Mouse (Mus musculus) lung, embryonic 14.5 days (tissue): ENCODE measurements around the gene Pkib. TPM values are rescaled to one million over a fixed set of nuclear protein-coding genes. Genes with fewer than 3 reads are reported as not detected.

Experiments
- ATAC-seq: fragments of 200-750 bp; cut with Nextera tagmentation; 2 replicates; pipeline ENCODE4 v1.8.0; 2017; ENCODE audit warnings: mild to moderate bottlenecking, moderate TSS enrichment, moderate library complexity; ENCODE audit not compliant: insufficient read depth
- DNase-seq: peaks from one replicate; pipeline ENCODE4 v3.0.0-alpha.2; 2015
- H3K27ac ChIP-seq: fragments of 300-500 bp; sonication (generic); 2 replicates; pipeline ENCODE4 v1.5.1; 2014; ENCODE audit warnings: low read depth, mild to moderate bottlenecking, moderate library complexity
- H3K27me3 ChIP-seq: fragments of 300-500 bp; sonication (generic); 2 replicates; pipeline ENCODE4 v1.6.1; 2014; ENCODE audit warnings: low read length, control low read depth; ENCODE audit not compliant: insufficient read depth
- H3K36me3 ChIP-seq: fragments of 300-500 bp; sonication (generic); 2 replicates; pipeline ENCODE4 v1.6.1; 2014; ENCODE audit warnings: control low read depth; ENCODE audit not compliant: insufficient read depth
- H3K4me1 ChIP-seq: fragments of 300-500 bp; sonication (generic); 2 replicates; pipeline ENCODE4 v1.6.1; 2014; ENCODE audit warnings: antibody characterized with exemption, control low read depth; ENCODE audit not compliant: insufficient read depth
- H3K4me2 ChIP-seq: fragments of 300-500 bp; sonication (generic); 2 replicates; pipeline ENCODE4 v1.6.1; 2014; ENCODE audit warnings: mild to moderate bottlenecking
- H3K4me3 ChIP-seq: fragments of 300-500 bp; sonication (generic); 2 replicates; pipeline ENCODE4 v1.5.1; 2014; ENCODE audit warnings: low read depth, low read length
- H3K9ac ChIP-seq: fragments of 300-500 bp; sonication (generic); 2 replicates; pipeline ENCODE4 v1.6.1; 2014
- H3K9me3 ChIP-seq: fragments of 300-500 bp; sonication (generic); 2 replicates; pipeline ENCODE4 v1.6.1; 2016; ENCODE audit warnings: low read depth, low read length, control low read depth
- CTCF ChIP-seq: IDR thresholded peaks from 2 replicates; pipeline ENCODE4 v1.5.1; 2016; ENCODE audit warnings: antibody characterized with exemption, low read depth
- WGBS: fragments of 180-500 bp; shearing (Covaris S2); extraction: QIAGEN DNeasy Blood & Tissue Kit; methylation state at CpG from one replicate; pipeline ENCODE4 v1.1.7; 2014; 5-methylcytosine and 5-hydroxymethylcytosine counted together
- polyA plus RNA-seq: library from polyadenylated mRNA; unstranded; fragments of >200 nt; fragmentation: Nextera tagmentation; extraction: Ambion mirVana; gene quantifications from 2 replicates; pipeline ENCODE4 v1.2.1, GENCODE M21; 2014

Pkib gene
- polyA plus RNA-seq, 1 experiment from 2014 or later: 1.4 TPM

- DNase-seq (no peak), ATAC-seq (no peak)
- Histone ChIP-seq H3K27me3 (no peaks in the 10 kb centered on the region), H3K9ac (no peak within 1 kb of the TSS), H3K4me2 (peak within 1 kb of the TSS; percentile 42), H3K4me3 (0 out of 2 replicates have a peak within 1 kb of the TSS, but pooled peaks have one; percentile 2), H3K27ac (no peak within 1 kb of the TSS), H3K4me1 (peaks cover 3% of the 10 kb centered on the region; the same call in 1 of the 2 replicates), H3K36me3 (no peaks in the 10 kb centered on the region), H3K9me3 (no peaks in the 10 kb centered on the region)
- WGBS: 23% methylated on average over 7 of the region's 7 CpGs
- TF ChIP-seq CTCF: no peak
These were observed 153.0 kb downstream of the Pkib start, which contains the start of gene Fabp7 for GRCm38 (mm10) chr10:57784876-57785150. Fabp7 (plus strand) TSS chr10:57784881.

GRCm38 (mm10) chr10:57785552-57785951, 153.8 kb downstream of the Pkib start:
- Histone ChIP-seq H3K27me3 (no peaks in the 10 kb centered on the region), H3K36me3 (no peaks in the 10 kb centered on the region), H3K4me1 (peaks cover 3% of the 10 kb centered on the region; the same call in 1 of the 2 replicates), H3K4me2 (no peak overlapping the region), H3K4me3 (no peak overlapping the region), H3K9me3 (no peaks in the 10 kb centered on the region), H3K9ac (no peak overlapping the region), H3K27ac (no peak overlapping the region)
- ATAC-seq: no peak
- DNase-seq: no peak
- no peak for TF ChIP-seq CTCF
- 57% methylated on average over 2 of the region's 2 CpGs for WGBS

Other genes with a start within 250 kb of the Pkib start
- 28.1 and 30.1 TPM in 2 replicates for gene Hsf2, start 145.6 kb upstream of the Pkib start, polyA plus RNA-seq
- gene Serinc1, start 99.5 kb upstream of the Pkib start, polyA plus RNA-seq: 138 and 142 TPM in 2 replicates
- gene Fabp7, start 152.9 kb downstream of the Pkib start, polyA plus RNA-seq: 9.2 and 9.8 TPM in 2 replicates
- 15.2 and 18.6 TPM in 2 replicates for gene Smpdl3a, start 162.4 kb downstream of the Pkib start, polyA plus RNA-seq